Mouse (Mus musculus): ENCODE data around the gene Gypa. TPM values are rescaled to one million over a fixed set of nuclear protein-coding genes. Genes with fewer than 3 reads are reported as not detected.

Gypa gene
- 1,528 and 1,589 TPM in 2 replicates for total RNA-seq (2015; ENCODE audit: low replicate concordance)
- total RNA-seq (2017; ENCODE audit: low replicate concordance), result 1,490 and 2,036 TPM in 2 replicates

DNA sequence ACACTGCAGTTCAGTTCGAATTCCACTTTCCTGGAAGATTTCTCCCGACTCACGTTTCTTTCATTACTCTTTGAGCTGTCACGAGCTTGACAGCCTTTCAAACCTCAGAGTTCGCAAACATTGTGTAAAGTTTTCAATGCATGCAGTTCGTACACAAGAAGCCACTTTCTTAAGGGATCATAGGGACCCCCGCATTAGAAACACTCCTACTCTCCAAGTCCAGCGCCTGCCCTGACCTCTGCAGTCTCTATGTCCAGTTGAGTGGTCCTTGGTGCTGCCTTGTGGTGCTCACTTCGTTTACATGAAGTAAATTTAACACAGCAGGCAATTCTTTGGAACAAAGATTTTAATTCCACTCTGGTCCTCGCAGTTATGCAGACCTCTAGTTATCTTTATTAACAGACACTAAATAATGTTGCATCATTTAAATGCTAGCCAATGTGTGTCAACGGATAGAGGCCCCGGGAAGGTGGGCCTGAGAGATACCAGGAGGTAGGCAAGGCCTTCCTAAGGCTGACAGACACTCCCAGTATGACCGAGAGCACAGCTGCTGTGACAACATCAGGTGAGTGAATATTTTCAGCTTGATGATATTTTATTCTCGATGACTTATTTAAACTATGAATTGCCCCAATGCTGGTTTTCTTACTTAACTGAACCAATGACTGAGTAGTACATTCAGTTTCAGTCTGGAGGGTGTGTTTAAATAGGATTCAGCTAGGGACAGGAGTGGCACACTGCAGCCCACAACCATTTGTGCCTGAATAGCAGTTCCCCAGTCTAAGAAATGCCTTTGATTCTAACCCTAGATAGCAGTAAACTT lies at the start of gene Gypa:
Gene Gypa, plus strand, starts transcription at position 259 of the 823 bp plus-strand sequence.
- ATAC-seq (replicated peaks; ENCODE audit: low FRiP score, poor library complexity, severe bottlenecking), result peak; percentile 79

DNA sequence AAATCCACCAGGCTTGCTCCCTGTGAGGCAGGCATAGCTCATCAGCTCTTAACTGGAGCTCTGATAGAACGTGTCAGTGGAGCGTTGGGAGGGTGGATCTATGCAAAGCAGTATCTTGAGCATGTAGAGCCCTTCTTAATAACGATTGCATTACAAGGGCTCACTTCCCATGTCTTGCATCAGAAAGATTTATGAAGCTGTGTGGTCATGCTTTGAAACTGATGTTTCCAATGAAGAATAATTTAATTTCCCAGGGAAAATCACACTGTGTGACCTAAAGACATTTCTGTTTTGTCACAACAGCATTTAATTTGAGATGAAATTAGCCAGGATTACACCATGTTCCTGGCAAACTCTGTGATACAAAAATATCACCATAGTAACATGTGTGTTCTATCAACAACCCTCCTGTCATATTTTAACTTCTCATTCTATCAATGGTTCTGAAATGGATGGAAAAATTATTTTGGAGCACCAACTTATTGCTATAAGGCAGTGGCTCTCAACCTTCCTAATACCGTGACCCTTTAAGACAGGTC lies 49.0 kb upstream of the Gypa start:
- ATAC-seq (replicated peaks; ENCODE audit: low FRiP score, poor library complexity, severe bottlenecking), result no peak

DNA sequence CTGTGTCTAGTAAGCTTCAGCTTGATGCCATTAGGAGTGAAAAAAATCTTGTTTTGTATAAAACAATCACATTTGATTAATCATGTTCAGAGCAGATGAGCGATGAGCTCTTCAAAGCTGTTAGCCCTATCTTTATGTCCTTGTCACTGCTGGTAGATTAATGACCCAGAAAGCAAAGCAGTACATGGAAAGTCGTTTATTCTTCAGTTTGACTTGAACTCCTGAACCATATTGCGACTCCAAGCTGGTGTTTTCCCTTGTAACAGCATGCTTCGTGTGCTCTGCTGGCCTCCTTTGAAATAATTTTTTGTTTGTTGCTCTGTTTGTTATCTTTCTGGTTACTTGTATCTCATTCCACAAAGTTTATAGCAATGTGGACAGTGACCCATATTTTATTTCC lies 46.4 kb upstream of the Gypa start:
- ATAC-seq (replicated peaks; ENCODE audit: low FRiP score, poor library complexity, severe bottlenecking), result no peak

DNA sequence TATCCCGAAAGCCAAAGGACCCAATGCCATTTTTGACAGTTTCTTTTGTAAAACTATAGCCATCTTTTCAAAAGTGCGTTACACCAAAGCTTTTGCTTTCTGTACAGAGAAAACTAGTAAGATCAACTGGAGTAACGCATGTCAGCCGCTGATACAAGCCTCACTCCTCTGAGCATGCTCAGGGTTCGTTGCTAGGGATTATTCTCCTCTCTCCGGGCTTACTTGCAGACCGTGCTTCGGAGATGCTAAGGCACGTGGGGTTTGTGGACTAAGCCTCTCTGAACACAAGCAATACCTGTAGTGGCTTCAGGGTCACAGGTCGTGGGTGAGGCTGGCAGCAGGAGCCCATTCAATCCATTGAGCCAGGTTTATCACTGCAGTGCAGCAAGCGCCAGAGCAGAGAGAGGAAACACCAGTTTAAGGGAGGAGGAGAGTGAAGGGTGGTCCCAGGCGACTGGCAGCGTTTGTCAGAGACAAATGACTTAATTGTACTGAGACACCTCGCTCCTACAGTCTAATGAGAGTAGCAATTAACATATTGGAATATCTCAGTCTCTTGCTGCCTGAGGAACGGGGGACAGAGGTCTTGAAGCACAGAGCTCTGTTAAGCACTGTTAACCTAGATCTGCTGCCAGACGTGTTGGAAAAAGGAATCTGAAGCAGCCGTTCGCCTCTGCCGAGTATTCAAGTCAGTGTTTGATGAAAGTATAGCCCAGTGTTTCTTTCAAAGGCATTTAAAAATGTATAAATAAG lies 41.5 kb upstream of the Gypa start:
- ATAC-seq (replicated peaks; ENCODE audit: low FRiP score, poor library complexity, severe bottlenecking), result no peak

DNA sequence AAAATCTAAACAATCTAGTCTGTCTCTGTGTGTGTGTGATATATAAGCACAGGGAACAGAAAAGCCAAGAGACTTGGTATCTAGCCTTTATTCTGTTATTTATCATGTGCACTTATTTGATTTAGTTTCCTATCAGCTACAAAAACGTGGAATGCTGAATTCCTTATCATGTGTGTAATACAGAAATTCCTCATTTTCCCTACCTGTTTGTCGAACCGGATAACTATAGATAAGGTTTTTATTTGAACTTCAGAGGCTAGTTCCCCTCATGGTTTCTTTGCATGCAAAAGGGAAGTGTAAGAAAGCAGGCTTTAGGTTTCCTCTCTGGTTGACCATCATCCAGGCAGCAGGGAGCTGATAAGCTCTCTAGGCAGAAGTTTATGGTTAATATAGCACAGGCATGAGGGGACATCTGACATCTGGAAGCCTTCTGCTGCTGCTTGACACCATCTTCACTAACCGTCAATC lies 30.1 kb upstream of the Gypa start:
- no peak for ATAC-seq (replicated peaks; ENCODE audit: low FRiP score, poor library complexity, severe bottlenecking)

DNA sequence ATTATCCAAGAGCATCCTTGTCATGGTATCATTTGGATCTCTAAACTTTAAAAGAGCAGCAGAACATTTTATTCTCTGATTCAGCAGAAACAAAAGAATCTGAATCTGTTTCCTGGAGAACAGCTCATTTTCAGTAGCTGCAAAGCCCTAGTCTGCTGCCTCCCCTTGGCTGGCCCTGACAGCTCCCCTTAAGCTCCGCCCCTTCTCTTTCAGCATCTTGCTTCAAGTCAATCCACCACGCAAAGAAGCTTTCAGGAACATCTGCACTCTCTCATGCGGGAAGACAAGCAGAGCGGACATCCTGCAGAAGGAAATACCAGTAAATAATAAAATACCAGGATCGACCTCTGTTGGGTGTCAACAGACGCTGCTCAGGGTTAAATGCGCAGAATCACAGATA lies 18.6 kb upstream of the Gypa start:
- no peak for ATAC-seq (replicated peaks; ENCODE audit: low FRiP score, poor library complexity, severe bottlenecking)

DNA sequence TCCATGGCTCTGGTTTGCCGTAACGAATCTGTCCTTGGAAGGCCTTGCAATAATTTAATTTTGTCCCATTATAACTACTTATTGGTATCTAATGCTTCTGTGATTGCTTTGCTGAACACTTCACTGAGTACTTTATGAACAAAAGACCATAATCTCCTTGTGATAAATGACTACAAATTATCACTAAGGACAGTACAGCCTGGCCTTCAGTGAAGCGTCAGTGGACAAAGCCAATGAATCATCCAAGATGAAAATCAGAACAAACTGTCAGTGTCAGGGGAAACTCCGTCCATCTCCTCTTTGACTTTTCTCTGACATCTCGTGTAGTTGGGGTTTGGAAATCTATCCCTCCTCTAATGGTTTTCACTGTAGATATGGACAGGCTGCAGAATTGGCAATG lies 15.4 kb upstream of the Gypa start:
- ATAC-seq (replicated peaks; ENCODE audit: low FRiP score, poor library complexity, severe bottlenecking), result no peak

DNA sequence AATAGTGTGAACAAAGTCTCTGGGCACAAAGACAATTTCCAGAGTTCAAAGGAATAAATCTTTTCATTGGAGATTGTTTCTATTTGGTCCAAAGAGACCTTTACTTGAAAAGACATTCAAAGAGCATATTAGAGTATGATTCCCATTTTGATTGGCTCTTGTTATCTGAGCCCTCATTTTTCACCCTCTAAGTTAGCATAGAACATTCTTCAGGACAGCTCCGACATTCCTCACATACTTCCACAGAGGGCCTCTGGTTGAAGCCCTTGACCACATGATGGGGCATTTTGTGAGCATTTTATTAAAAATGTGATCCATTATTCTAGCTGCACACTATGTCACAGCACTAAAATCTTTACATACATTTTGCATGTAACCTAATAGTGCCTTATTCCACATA lies 14.5 kb upstream of the Gypa start:
- ATAC-seq (replicated peaks; ENCODE audit: low FRiP score, poor library complexity, severe bottlenecking), result no peak

DNA sequence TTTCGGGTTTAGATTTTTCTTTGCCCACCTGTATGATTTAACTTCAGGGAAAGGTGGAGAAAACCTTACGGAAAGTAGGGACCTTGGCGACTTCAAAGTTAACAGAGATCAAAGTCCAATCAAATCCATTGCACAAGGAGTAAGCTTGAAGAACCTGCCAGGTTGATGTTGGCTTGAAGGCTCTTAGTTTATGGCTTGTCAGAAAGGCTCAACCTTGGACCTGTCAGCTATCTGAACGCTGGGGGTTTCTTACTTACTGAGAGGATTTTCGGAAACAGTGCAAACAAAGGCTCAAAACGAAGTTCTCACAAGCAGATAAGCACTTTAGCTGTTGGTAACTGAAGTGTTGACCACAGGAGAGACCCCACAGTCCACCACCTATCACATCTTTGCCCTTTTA lies 11.4 kb upstream of the Gypa start:
- ATAC-seq (replicated peaks; ENCODE audit: low FRiP score, poor library complexity, severe bottlenecking), result no peak

DNA sequence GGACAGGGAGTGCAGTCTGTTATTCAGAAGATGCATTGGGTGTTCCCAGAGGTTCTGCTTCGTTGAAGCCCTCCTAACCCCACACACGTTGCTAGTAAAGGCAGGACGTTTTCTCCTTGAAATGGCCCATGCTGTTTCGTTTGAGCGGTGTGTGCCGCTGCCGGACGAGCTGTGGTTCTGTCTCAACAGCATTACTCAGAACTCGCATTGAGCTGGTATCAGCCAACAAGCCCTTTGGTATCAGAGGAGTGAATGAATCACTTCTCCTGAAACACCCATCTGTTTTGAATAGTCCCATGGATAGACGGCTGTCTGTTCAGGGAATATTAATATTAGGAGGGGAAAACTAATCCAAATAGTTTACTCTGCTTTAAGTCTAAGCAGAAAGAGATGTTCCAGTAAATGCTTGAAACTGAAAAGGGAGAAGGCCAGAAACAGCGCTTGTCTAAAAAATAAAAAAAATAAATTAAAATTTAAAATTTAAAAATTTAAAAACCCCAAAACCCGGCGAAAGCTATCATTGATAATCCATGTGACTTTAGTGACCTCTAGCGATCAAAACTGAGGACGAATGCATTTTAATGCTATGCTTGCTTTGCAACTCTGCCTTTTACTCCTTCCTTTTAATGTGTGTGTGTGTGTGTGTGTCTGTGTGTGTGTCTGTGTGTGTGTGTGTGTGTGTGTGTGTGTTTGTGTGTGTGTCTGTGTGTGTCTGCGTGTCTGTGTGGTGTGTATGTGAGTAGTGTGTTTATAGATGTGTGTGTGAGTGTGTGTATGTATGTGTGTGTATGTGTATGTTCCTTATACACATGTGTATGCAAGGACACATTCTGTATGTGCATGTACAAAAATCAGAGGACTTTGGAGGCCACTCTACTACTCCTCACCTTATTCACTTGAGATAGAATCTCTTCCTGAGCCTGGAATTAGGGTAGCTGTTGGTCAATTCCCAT lies 10.5 kb upstream of the Gypa start:
- no peak for ATAC-seq (replicated peaks; ENCODE audit: low FRiP score, poor library complexity, severe bottlenecking)

DNA sequence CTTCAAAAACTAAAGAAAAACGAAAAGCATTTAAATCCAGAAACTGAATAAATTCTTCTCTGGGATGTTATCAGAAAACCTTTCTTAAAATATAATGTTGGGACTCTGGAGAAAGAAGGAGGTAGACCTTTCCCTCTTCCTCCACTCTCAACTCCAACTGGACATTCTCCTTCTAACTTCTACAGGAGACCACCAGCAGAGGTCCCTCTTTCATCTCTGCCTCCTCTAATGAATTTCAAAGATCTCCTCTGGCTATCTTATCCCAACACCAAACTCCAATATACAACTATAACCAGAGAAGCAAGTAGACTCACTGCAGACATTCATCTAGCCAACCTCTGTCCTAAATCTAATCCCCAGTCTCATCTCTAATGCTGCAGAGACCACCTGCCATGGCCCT lies 2.0 kb upstream of the Gypa start:
- ATAC-seq (replicated peaks; ENCODE audit: low FRiP score, poor library complexity, severe bottlenecking), result no peak

DNA sequence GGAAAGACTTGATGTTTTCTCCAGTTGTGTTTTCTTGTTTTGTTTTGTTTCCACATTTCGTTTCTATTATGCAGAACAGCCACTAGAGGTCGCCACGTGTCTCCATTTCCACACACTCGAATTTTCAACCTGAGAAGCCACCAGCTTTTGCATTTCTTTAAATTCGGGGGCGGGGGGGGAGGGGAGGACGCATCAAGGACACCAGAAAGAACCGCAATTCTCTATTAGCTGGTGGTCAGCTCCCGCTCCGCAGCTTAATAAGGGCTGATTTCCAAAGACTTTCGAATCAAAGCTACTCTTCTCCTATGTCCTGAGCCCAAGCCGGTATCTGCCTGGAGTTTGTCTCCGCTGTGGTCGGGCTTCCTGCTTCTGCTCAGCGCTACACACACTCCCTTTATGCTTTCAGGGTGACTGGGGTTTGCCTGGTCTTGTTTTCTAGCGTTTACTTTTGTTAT lies 567 bp upstream of the Gypa start:
- peak; percentile 19 for ATAC-seq (replicated peaks; ENCODE audit: low FRiP score, poor library complexity, severe bottlenecking)

DNA sequence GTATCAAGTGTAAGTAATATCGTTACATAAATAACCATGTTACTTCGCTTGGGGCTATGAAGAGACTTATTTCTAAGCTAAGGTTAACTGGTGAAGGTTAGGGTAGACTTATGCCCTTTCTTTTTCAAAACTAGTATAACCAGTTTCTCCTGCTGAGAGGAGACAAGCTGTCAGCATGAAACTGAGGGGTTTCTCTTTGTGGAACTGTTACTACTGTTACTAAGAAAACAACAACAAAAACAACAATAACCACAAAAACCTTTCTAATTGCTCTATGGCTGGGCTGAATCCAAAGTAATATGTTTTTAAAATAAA lies 722 bp downstream of the Gypa start:
- ATAC-seq (replicated peaks; ENCODE audit: low FRiP score, poor library complexity, severe bottlenecking), result no peak

DNA sequence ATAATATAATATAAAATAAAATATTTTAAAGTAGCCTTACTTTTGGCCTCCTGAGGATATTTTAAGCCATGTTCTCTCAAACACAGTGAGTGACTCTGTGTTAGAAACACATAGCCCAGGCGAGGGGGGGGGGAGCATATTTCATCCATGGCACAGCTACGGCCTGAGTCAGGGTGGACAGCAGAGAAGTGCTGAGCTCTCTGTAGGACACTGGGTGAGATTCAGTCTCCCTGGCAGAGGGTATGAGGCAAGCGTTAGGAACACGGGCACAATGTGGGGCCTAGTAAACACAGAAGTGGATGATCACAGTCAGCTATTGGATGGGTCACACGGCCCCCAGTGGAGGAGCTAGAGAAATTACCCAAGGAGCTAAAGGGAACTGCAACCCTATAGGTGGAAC lies 1.2 kb downstream of the Gypa start:
- ATAC-seq (replicated peaks; ENCODE audit: low FRiP score, poor library complexity, severe bottlenecking), result peak; percentile 24; the same call in 1 of the 2 replicates

DNA sequence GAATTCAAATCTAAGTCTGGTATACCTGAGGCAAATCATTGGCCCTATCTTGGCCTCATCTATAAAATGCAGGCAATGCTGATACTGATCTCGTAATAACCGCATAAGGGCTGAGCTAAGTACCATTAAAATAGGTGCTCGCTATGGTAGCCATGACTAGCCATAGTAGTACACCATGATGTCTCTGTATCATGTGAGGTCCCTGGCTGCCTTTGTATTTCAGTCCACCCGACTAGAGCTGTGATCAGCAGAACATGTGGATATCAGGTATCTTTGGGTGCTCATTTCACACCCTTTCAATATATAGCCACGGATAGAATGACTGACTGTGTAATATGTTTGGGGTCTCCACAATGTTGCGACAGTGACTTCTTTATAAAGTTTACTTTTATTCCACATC lies 1.9 kb downstream of the Gypa start:
- no peak for ATAC-seq (replicated peaks; ENCODE audit: low FRiP score, poor library complexity, severe bottlenecking)

DNA sequence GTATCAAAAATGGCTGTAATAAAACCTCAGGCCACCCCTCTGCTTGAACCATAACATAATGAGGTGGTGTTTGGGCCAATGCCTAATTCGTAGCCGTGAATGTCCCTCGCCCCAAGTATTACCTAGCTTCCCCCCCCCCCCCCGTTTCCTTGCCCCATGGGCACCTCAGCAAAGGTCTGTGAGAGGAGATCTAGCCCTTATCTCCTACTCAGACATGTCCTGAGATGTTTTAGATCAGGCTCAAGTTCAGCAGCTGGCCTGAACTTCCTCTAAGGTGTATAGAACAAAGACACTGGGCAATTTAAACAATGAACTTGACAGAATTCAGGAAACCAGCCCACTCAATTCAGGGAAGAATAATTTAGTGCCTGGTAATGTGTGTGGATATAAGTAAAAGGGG lies 3.7 kb downstream of the Gypa start:
- ATAC-seq (replicated peaks; ENCODE audit: low FRiP score, poor library complexity, severe bottlenecking), result no peak

DNA sequence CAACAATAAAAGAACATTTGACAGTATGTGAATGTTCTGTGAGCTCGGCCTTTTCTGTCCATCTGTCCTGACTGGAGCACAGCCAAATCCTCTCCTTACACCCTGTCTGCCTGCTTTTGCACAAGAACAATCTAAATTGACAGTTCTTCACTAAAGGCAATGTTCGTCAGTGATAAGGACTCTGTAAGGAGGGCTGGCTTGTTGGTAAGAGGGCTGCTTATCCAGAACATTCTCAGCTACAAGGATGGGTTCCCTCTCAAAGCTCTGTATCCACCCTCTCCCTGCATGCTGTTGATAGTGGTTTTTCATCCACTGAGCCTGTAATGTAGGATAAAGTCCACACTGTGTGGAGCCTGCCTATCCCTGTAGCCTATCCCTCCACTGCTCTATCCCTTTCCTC lies 6.7 kb downstream of the Gypa start:
- peak; percentile 73 for ATAC-seq (replicated peaks; ENCODE audit: low FRiP score, poor library complexity, severe bottlenecking)

DNA sequence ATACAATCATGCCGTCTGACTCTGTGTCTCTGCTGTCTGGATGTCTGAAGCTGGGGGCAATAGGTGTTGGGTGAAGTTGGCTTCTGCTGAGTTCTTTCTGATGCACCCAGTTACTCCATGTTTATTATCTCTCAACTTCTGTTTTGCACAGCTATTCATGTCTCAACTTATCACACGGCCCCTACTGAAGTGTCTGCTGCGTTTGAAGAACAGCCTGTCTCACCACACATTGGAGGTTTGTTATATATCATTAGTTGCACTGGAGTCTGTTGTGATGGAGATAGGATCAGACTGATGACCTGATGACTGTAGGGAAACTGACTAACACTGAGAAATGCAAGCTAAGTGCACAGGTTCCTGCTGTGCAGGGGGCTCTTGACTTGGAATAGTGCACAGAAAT lies 7.2 kb downstream of the Gypa start:
- peak; percentile 8 for ATAC-seq (replicated peaks; ENCODE audit: low FRiP score, poor library complexity, severe bottlenecking)

DNA sequence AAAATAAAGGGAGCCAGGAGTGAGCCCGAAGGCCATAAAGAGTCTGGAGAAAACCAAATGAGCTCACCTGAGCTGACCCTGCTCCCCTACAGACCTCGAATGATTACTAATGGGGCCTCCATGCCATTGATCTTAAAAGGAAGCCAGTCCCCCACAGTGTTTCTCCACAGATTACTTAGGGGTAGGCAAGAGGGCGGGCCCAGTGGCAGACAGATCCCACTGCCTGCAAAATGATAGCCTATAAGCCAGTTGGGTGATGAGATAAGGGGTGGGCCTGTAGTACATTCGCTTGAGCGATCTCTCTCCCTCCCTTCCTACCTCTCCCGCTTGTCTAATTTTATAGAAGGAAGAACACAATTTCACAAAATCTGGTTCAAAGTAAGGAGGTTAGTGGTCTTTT lies 7.7 kb downstream of the Gypa start:
- peak; percentile 64 for ATAC-seq (replicated peaks; ENCODE audit: low FRiP score, poor library complexity, severe bottlenecking)
